Mouse (Mus musculus): ENCODE data around the gene Abl2. TPM values are rescaled to one million over a fixed set of nuclear protein-coding genes. Genes with fewer than 3 reads are reported as not detected.
"Not testable (repeated sequence)": the region's sequence is repeated elsewhere in the genome, so short reads cannot be mapped to it uniquely, and the experiment has no call there.

The Abl2 gene
- polyA plus RNA-seq, 1 experiment from 2014 or later = 4.2 TPM

GRCm38 (mm10) chr1:156650631-156651030, 92.0 kb downstream of the Abl2 start:
- Histone ChIP-seq H3K4me2 (ENCODE audit: low read length) (no peak overlapping the region), H3K9ac (ENCODE audit: low read length) (no peak overlapping the region), H3K27ac (replicated peaks in 1 of 2; ENCODE audit: control insufficient read depth in 1 of 2, insufficient read depth in 1 of 2, low read depth in 2 of 2, low read length in 2 of 2) (no peak overlapping the region), H3K9me3 (ENCODE audit: control insufficient read depth, low read length) (no peaks in the 10 kb centered on the region), H3K4me1 (ENCODE audit: control insufficient read depth in 2 of 2, insufficient read depth in 2 of 2, low read length in 2 of 2) (peaks cover 3 to 4% of the 10 kb centered on the region in 2 experiments; a peak in 3 of 4 replicates), H3K36me3 (ENCODE audit: control insufficient read depth, insufficient read depth, low read length) (peaks cover 33% of the 10 kb centered on the region), H3K27me3 (ENCODE audit: control insufficient read depth, insufficient read depth, low read length) (no peaks in the 10 kb centered on the region), H3K4me3 (ENCODE audit: control insufficient read depth in 1 of 2, insufficient read depth in 1 of 2, low read depth in 1 of 2, low read length in 2 of 2) (no peak overlapping the region)
- 65% methylated on average over 9 of the region's 9 CpGs for WGBS
- ATAC-seq (ENCODE audit: insufficient number of reproducible peaks, insufficient read depth, low FRiP score, low read depth) = no peak

GRCm38 (mm10) chr1:156652189-156652822, 93.7 kb downstream of the Abl2 start:
- no peak for ATAC-seq (ENCODE audit: insufficient number of reproducible peaks, insufficient read depth, low FRiP score, low read depth)
- no peak overlapping the region for H3K4me2 ChIP-seq (ENCODE audit: low read length)
- no peak overlapping the region for H3K4me3 ChIP-seq (ENCODE audit: control insufficient read depth in 1 of 2, insufficient read depth in 1 of 2, low read depth in 1 of 2, low read length in 2 of 2)
- no peaks in the 10 kb centered on the region for H3K27me3 ChIP-seq (ENCODE audit: control insufficient read depth, insufficient read depth, low read length)
- H3K27ac ChIP-seq (replicated peaks in 1 of 2; ENCODE audit: control insufficient read depth in 1 of 2, insufficient read depth in 1 of 2, low read depth in 2 of 2, low read length in 2 of 2) = no peak overlapping the region
- peaks cover 36% of the 10 kb centered on the region for H3K36me3 ChIP-seq (ENCODE audit: control insufficient read depth, insufficient read depth, low read length)
- no peaks in the 10 kb centered on the region for H3K9me3 ChIP-seq (ENCODE audit: control insufficient read depth, low read length)
- WGBS = 66% methylated on average over 6 of the region's 6 CpGs
- H3K4me1 ChIP-seq (ENCODE audit: control insufficient read depth in 2 of 2, insufficient read depth in 2 of 2, low read length in 2 of 2) = peaks cover 3 to 4% of the 10 kb centered on the region in 2 experiments; a peak in 3 of 4 replicates
- H3K9ac ChIP-seq (ENCODE audit: low read length) = no peak overlapping the region

DNA sequence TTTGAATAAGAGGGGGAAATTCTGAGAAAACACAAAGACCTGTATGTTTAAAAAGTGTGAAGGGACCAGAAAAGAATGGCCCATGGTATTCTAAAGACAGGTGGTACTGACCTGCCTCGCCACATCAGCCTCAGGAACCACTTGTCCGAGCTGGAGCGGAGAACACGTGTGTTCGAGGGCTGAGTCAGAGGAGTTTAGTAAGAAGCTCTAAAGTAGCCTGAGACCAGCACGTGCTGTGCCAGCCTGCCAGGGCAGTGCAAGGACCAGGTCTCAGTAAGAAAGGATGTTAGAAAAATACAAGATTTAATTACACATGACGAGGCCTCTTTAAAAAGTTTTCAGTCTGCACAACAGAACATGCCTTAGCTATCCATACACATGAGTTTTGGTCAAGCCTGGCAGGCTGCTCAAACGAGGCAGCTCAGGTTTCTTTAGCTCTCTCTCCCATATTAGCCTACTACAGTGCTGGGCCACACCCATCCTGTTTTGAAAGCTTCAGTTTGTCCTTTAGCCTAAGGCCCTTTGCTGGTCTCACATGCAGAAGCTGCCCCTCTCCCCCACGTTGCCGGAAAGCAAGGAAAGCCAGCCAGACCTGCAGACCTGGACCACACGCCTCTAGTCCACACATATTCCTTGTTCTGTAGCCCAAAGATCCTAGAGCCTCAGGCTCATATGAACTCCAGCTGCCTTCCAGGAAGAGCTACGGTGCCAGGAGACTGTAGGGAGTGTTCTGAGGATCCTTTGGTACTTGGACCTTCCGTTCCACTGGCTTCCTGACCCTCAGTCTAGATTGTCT, 96.3 kb downstream of the Abl2 start:
- Histone ChIP-seq H3K27me3 (ENCODE audit: control insufficient read depth, insufficient read depth, low read length) (no peaks in the 10 kb centered on the region), H3K4me2 (ENCODE audit: low read length) (no peak overlapping the region), H3K9ac (ENCODE audit: low read length) (no peak overlapping the region), H3K4me3 (ENCODE audit: control insufficient read depth in 1 of 2, insufficient read depth in 1 of 2, low read depth in 1 of 2, low read length in 2 of 2) (no peak overlapping the region), H3K36me3 (ENCODE audit: control insufficient read depth, insufficient read depth, low read length) (peaks cover 30% of the 10 kb centered on the region), H3K9me3 (ENCODE audit: control insufficient read depth, low read length) (no peaks in the 10 kb centered on the region), H3K27ac (replicated peaks in 1 of 2; ENCODE audit: control insufficient read depth in 1 of 2, insufficient read depth in 1 of 2, low read depth in 2 of 2, low read length in 2 of 2) (no peak overlapping the region; a peak in 1 of 4 replicates), H3K4me1 (ENCODE audit: control insufficient read depth in 2 of 2, insufficient read depth in 2 of 2, low read length in 2 of 2) (no peaks in the 10 kb centered on the region; a peak in 2 of 4 replicates)
- 73% methylated on average over 13 of the region's 13 CpGs for WGBS
- ATAC-seq (ENCODE audit: insufficient number of reproducible peaks, insufficient read depth, low FRiP score, low read depth) = no peak

DNA sequence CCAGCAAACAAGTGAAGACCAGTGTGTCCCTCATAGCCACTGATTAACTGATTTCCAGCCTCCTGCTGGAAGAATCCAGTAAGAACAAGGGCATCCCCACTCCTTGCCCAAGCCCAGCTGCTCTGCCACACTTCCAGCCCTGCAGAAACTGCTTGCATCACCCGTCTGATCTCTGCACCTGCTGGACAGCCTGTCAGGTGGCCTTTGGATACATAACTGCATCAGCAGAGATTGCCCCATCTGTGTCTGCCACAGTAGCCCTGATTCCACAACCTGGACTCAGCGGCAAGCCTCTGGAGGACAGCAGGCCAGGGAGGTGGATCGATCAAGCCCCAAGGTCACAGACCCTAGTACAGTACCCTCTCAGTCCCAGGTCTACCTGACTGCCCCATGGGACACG, 98.9 kb downstream of the Abl2 start:
- Histone ChIP-seq H3K27ac (replicated peaks in 1 of 2; ENCODE audit: control insufficient read depth in 1 of 2, insufficient read depth in 1 of 2, low read depth in 2 of 2, low read length in 2 of 2) (no peak overlapping the region), H3K27me3 (ENCODE audit: control insufficient read depth, insufficient read depth, low read length) (no peaks in the 10 kb centered on the region), H3K36me3 (ENCODE audit: control insufficient read depth, insufficient read depth, low read length) (peaks cover 23% of the 10 kb centered on the region), H3K9ac (ENCODE audit: low read length) (no peak overlapping the region), H3K4me3 (ENCODE audit: control insufficient read depth in 1 of 2, insufficient read depth in 1 of 2, low read depth in 1 of 2, low read length in 2 of 2) (no peak overlapping the region), H3K4me2 (ENCODE audit: low read length) (no peak overlapping the region), H3K9me3 (ENCODE audit: control insufficient read depth, low read length) (no peaks in the 10 kb centered on the region), H3K4me1 (ENCODE audit: control insufficient read depth in 2 of 2, insufficient read depth in 2 of 2, low read length in 2 of 2) (no peaks in the 10 kb centered on the region; a peak in 2 of 4 replicates)
- 87% methylated on average over 4 of the region's 4 CpGs for WGBS
- no peak for ATAC-seq (ENCODE audit: insufficient number of reproducible peaks, insufficient read depth, low FRiP score, low read depth)

- Histone ChIP-seq H3K4me3 (ENCODE audit: control insufficient read depth in 1 of 2, insufficient read depth in 1 of 2, low read depth in 1 of 2, low read length in 2 of 2) (no peak overlapping the region), H3K27me3 (ENCODE audit: control insufficient read depth, insufficient read depth, low read length) (no peaks in the 10 kb centered on the region), H3K36me3 (ENCODE audit: control insufficient read depth, insufficient read depth, low read length) (peaks cover 22% of the 10 kb centered on the region), H3K9me3 (ENCODE audit: control insufficient read depth, low read length) (no peaks in the 10 kb centered on the region), H3K4me2 (ENCODE audit: low read length) (no peak overlapping the region), H3K9ac (ENCODE audit: low read length) (no peak overlapping the region), H3K27ac (replicated peaks in 1 of 2; ENCODE audit: control insufficient read depth in 1 of 2, insufficient read depth in 1 of 2, low read depth in 2 of 2, low read length in 2 of 2) (no peak overlapping the region), H3K4me1 (ENCODE audit: control insufficient read depth in 2 of 2, insufficient read depth in 2 of 2, low read length in 2 of 2) (no peaks in the 10 kb centered on the region; a peak in 1 of 4 replicates)
- WGBS = 71% methylated on average over 5 of the region's 5 CpGs
- no peak for ATAC-seq (ENCODE audit: insufficient number of reproducible peaks, insufficient read depth, low FRiP score, low read depth)
These were observed 100.1 kb downstream of the Abl2 start for GRCm38 (mm10) chr1:156658676-156659075.

- Histone ChIP-seq H3K4me1 (ENCODE audit: control insufficient read depth in 2 of 2, insufficient read depth in 2 of 2, low read length in 2 of 2) (no peaks in the 10 kb centered on the region), H3K4me2 (ENCODE audit: low read length) (no peak overlapping the region), H3K9ac (ENCODE audit: low read length) (no peak overlapping the region), H3K4me3 (ENCODE audit: control insufficient read depth in 1 of 2, insufficient read depth in 1 of 2, low read depth in 1 of 2, low read length in 2 of 2) (no peak overlapping the region), H3K9me3 (ENCODE audit: control insufficient read depth, low read length) (no peaks in the 10 kb centered on the region), H3K27me3 (ENCODE audit: control insufficient read depth, insufficient read depth, low read length) (no peaks in the 10 kb centered on the region), H3K27ac (replicated peaks in 1 of 2; ENCODE audit: control insufficient read depth in 1 of 2, insufficient read depth in 1 of 2, low read depth in 2 of 2, low read length in 2 of 2) (no peak overlapping the region), H3K36me3 (ENCODE audit: control insufficient read depth, insufficient read depth, low read length) (peaks cover 12% of the 10 kb centered on the region)
- 79% methylated on average over 13 of the region's 13 CpGs for WGBS
- ATAC-seq (ENCODE audit: insufficient number of reproducible peaks, insufficient read depth, low FRiP score, low read depth) = no peak
These were observed 101.5 kb downstream of the Abl2 start for GRCm38 (mm10) chr1:156659906-156660659.

- not testable (repeated sequence) for H3K9ac ChIP-seq (ENCODE audit: low read length); H3K4me3 ChIP-seq (ENCODE audit: control insufficient read depth in 1 of 2, insufficient read depth in 1 of 2, low read depth in 1 of 2, low read length in 2 of 2); H3K27ac ChIP-seq (replicated peaks in 1 of 2; ENCODE audit: control insufficient read depth in 1 of 2, insufficient read depth in 1 of 2, low read depth in 2 of 2, low read length in 2 of 2); H3K4me2 ChIP-seq (ENCODE audit: low read length); H3K9me3 ChIP-seq (ENCODE audit: control insufficient read depth, low read length); ATAC-seq (ENCODE audit: insufficient number of reproducible peaks, insufficient read depth, low FRiP score, low read depth); H3K36me3 ChIP-seq (ENCODE audit: control insufficient read depth, insufficient read depth, low read length); H3K4me1 ChIP-seq (ENCODE audit: control insufficient read depth in 2 of 2, insufficient read depth in 2 of 2, low read length in 2 of 2); H3K27me3 ChIP-seq (ENCODE audit: control insufficient read depth, insufficient read depth, low read length)
- WGBS = 69% methylated on average over 19 of the region's 21 CpGs
These were observed 102.2 kb downstream of the Abl2 start for GRCm38 (mm10) chr1:156660660-156661236.

Data from heart, embryonic 14.5 days (tissue).